Mouse (Mus musculus): ENCODE measurements around the gene Map3k19. TPM values are rescaled to one million over a fixed set of nuclear protein-coding genes. Genes with fewer than 3 reads are reported as not detected.

The Map3k19 gene
- 0.65 and 0.70 TPM in 2 replicates for polyA plus RNA-seq (2015; fragmentation: Nextera tagmentation; extraction: Ambion mirVana)

GRCm38 (mm10) chr1:127854486-127855222 lies at the start of gene Map3k19:
Gene Map3k19 (minus strand): TSS chr1:127855031.
- Histone ChIP-seq H3K36me3 (no peaks in the 10 kb centered on the region; the same call in 1 of the 2 replicates), H3K27me3 (no peaks in the 10 kb centered on the region), H3K27ac (no peak within 1 kb of the TSS), H3K9me3 (0 out of 2 replicates have a peak, but pooled peaks cover 12% of the 10 kb centered on the region), H3K4me1 (replicated peaks) (no peaks in the 10 kb centered on the region), H3K9ac (no peak within 1 kb of the TSS), H3K4me3 (no peak within 1 kb of the TSS), H3K4me2 (no peak within 1 kb of the TSS)
- ATAC-seq (ENCODE audit: low FRiP score) = no peak
- WGBS = 72% methylated on average over 14 of the region's 14 CpGs

GRCm38 (mm10) chr1:127899401-127899800 lies 44.6 kb upstream of the Map3k19 start:
- no peak overlapping the region for H3K27ac ChIP-seq
- 93% methylated on average over 1 of the region's 1 CpGs for WGBS
- H3K4me1 ChIP-seq (replicated peaks) = no peaks in the 10 kb centered on the region
- H3K27me3 ChIP-seq = no peaks in the 10 kb centered on the region
- no peak overlapping the region for H3K4me2 ChIP-seq
- ATAC-seq (ENCODE audit: low FRiP score) = no peak
- H3K9me3 ChIP-seq = no peaks in the 10 kb centered on the region
- H3K4me3 ChIP-seq = no peak overlapping the region
- H3K9ac ChIP-seq = no peak overlapping the region
- peaks cover 14% of the 10 kb centered on the region for H3K36me3 ChIP-seq

GRCm38 (mm10) chr1:127869276-127869675 lies 14.4 kb upstream of the Map3k19 start:
- no peaks in the 10 kb centered on the region for H3K9me3 ChIP-seq
- H3K9ac ChIP-seq = peak overlapping the region; percentile 79
- no peaks in the 10 kb centered on the region for H3K27me3 ChIP-seq
- ATAC-seq (ENCODE audit: low FRiP score) = no peak
- H3K4me3 ChIP-seq = peak overlapping the region; percentile 71
- peaks cover 10% of the 10 kb centered on the region for H3K4me1 ChIP-seq (replicated peaks)
- H3K36me3 ChIP-seq = peaks cover 21% of the 10 kb centered on the region
- 54% methylated on average over 8 of the region's 8 CpGs for WGBS
- peak overlapping the region; percentile 70 for H3K4me2 ChIP-seq
- peak overlapping the region; percentile 88; the same call in 1 of the 2 replicates for H3K27ac ChIP-seq

GRCm38 (mm10) chr1:127868300-127869261 lies 13.8 kb upstream of the Map3k19 start, which contains the start of gene Rab3gap1:
Gene Rab3gap1 (plus strand): TSS chr1:127868773.
- peak; percentile 98 for ATAC-seq (ENCODE audit: low FRiP score)
- WGBS = 11% methylated on average over 47 of the region's 47 CpGs

GRCm38 (mm10) chr1:127863806-127864205 lies 9.0 kb upstream of the Map3k19 start:
- ATAC-seq (ENCODE audit: low FRiP score) = peak; percentile 23; the same call in 1 of the 2 replicates
- 41% methylated on average over 7 of the region's 7 CpGs for WGBS
- peak overlapping the region; percentile 10; the same call in 1 of the 2 replicates for H3K27ac ChIP-seq
- no peak overlapping the region for H3K9ac ChIP-seq
- no peaks in the 10 kb centered on the region for H3K9me3 ChIP-seq
- no peaks in the 10 kb centered on the region for H3K36me3 ChIP-seq
- no peak overlapping the region for H3K4me3 ChIP-seq
- no peak overlapping the region for H3K4me2 ChIP-seq
- H3K27me3 ChIP-seq = no peaks in the 10 kb centered on the region
- H3K4me1 ChIP-seq (replicated peaks) = no peaks in the 10 kb centered on the region

More at GRCm38 (mm10) chr1:127868300-127869261, 13.8 kb upstream of the Map3k19 start, which contains the start of gene Rab3gap1:
- Histone ChIP-seq H3K9me3 (no peaks in the 10 kb centered on the region), H3K27me3 (no peaks in the 10 kb centered on the region), H3K9ac (peak within 1 kb of the TSS; percentile 79), H3K4me2 (peak within 1 kb of the TSS; percentile 70), H3K4me1 (replicated peaks) (peaks cover 10% of the 10 kb centered on the region), H3K27ac (peak within 1 kb of the TSS; percentile 88), H3K4me3 (peak within 1 kb of the TSS; percentile 71), H3K36me3 (peaks cover 17% of the 10 kb centered on the region)

- Histone ChIP-seq H3K9me3 (no peaks in the 10 kb centered on the region), H3K27ac (no peak overlapping the region), H3K4me1 (replicated peaks) (no peaks in the 10 kb centered on the region), H3K9ac (no peak overlapping the region), H3K27me3 (no peaks in the 10 kb centered on the region), H3K4me2 (no peak overlapping the region), H3K4me3 (no peak overlapping the region), H3K36me3 (no peaks in the 10 kb centered on the region)
- WGBS = 93% methylated on average over 5 of the region's 5 CpGs
- no peak for ATAC-seq (ENCODE audit: low FRiP score)
These were observed 7.1 kb upstream of the Map3k19 start for GRCm38 (mm10) chr1:127861900-127862299.

GRCm38 (mm10) chr1:127860492-127860891 lies 5.7 kb upstream of the Map3k19 start:
- Histone ChIP-seq H3K9ac (no peak overlapping the region), H3K4me3 (no peak overlapping the region), H3K27ac (no peak overlapping the region), H3K4me2 (no peak overlapping the region), H3K9me3 (no peaks in the 10 kb centered on the region), H3K4me1 (replicated peaks) (no peaks in the 10 kb centered on the region), H3K36me3 (no peaks in the 10 kb centered on the region), H3K27me3 (no peaks in the 10 kb centered on the region)
- WGBS = 93% methylated on average over 4 of the region's 4 CpGs
- ATAC-seq (ENCODE audit: low FRiP score) = no peak

GRCm38 (mm10) chr1:127859799-127860400 lies 5.1 kb upstream of the Map3k19 start:
- WGBS = 80% methylated on average over 6 of the region's 6 CpGs
- ATAC-seq (ENCODE audit: low FRiP score) = no peak
- H3K4me1 ChIP-seq (replicated peaks) = no peaks in the 10 kb centered on the region
- no peaks in the 10 kb centered on the region for H3K27me3 ChIP-seq
- no peak overlapping the region for H3K4me2 ChIP-seq
- no peaks in the 10 kb centered on the region for H3K9me3 ChIP-seq
- no peak overlapping the region for H3K4me3 ChIP-seq
- H3K9ac ChIP-seq = no peak overlapping the region
- H3K36me3 ChIP-seq = no peaks in the 10 kb centered on the region
- no peak overlapping the region for H3K27ac ChIP-seq

GRCm38 (mm10) chr1:127858945-127859648 lies 4.3 kb upstream of the Map3k19 start:
- 89% methylated on average over 9 of the region's 9 CpGs for WGBS

GRCm38 (mm10) chr1:127850075-127850610 lies 4.7 kb downstream of the Map3k19 start:
- Histone ChIP-seq H3K4me3 (no peak overlapping the region), H3K4me2 (no peak overlapping the region), H3K4me1 (replicated peaks) (no peaks in the 10 kb centered on the region), H3K9ac (no peak overlapping the region), H3K27ac (no peak overlapping the region), H3K9me3 (0 out of 2 replicates have a peak, but pooled peaks cover 12% of the 10 kb centered on the region), H3K27me3 (no peaks in the 10 kb centered on the region), H3K36me3 (no peaks in the 10 kb centered on the region; the same call in 1 of the 2 replicates)
- ATAC-seq (ENCODE audit: low FRiP score) = no peak
- WGBS = 79% methylated on average over 7 of the region's 7 CpGs

More at GRCm38 (mm10) chr1:127858945-127859648, 4.3 kb upstream of the Map3k19 start:
- ATAC-seq (ENCODE audit: low FRiP score) = no peak
- H3K27me3 ChIP-seq = no peaks in the 10 kb centered on the region
- H3K9ac ChIP-seq = no peak overlapping the region
- no peaks in the 10 kb centered on the region for H3K4me1 ChIP-seq (replicated peaks)
- no peaks in the 10 kb centered on the region for H3K9me3 ChIP-seq
- no peak overlapping the region for H3K27ac ChIP-seq
- no peak overlapping the region for H3K4me2 ChIP-seq
- H3K4me3 ChIP-seq = no peak overlapping the region
- no peaks in the 10 kb centered on the region for H3K36me3 ChIP-seq

GRCm38 (mm10) chr1:127845472-127845871 lies 9.4 kb downstream of the Map3k19 start:
- Histone ChIP-seq H3K4me1 (replicated peaks) (no peaks in the 10 kb centered on the region), H3K4me2 (no peak overlapping the region), H3K9ac (no peak overlapping the region), H3K27me3 (no peaks in the 10 kb centered on the region), H3K27ac (no peak overlapping the region), H3K36me3 (no peaks in the 10 kb centered on the region), H3K4me3 (no peak overlapping the region), H3K9me3 (no peaks in the 10 kb centered on the region)
- 83% methylated on average over 5 of the region's 5 CpGs for WGBS
- no peak for ATAC-seq (ENCODE audit: low FRiP score)

Measured in hindbrain, embryonic 13.5 days (tissue).